Mouse (Mus musculus) liver, embryonic 15.5 days (tissue): Measurements from ENCODE around the gene Pdpk1. TPM values are rescaled to one million over a fixed set of nuclear protein-coding genes. Genes with fewer than 3 reads are reported as not detected.

Experiments used
- ATAC-seq: fragments of 200-750 bp; cut with Nextera tagmentation; 2 replicates; pipeline ENCODE4 v1.8.0; 2017; ENCODE audit warnings: moderate number of reproducible peaks, mild to moderate bottlenecking, moderate library complexity; ENCODE audit not compliant: insufficient read depth
- H3K27ac ChIP-seq: fragments of 300-500 bp; sonication (generic); replicated peaks from 2 replicates; pipeline ENCODE4 v1.5.1; 2015; ENCODE audit warnings: mild to moderate bottlenecking, inconsistent platforms
- H3K27me3 ChIP-seq: fragments of 300-500 bp; sonication (generic); 2 replicates; pipeline ENCODE4 v1.6.1; 2015; ENCODE audit warnings: mild to moderate bottlenecking, inconsistent platforms
- H3K36me3 ChIP-seq: fragments of 300-500 bp; sonication (generic); replicated peaks from 2 replicates; pipeline ENCODE4 v1.6.1; 2015; ENCODE audit warnings: moderate library complexity, mild to moderate bottlenecking, inconsistent platforms
- H3K4me1 ChIP-seq: fragments of 300-500 bp; sonication (generic); replicated peaks from 2 replicates; pipeline ENCODE4 v1.6.1; 2015; ENCODE audit warnings: inconsistent platforms
- H3K4me2 ChIP-seq: fragments of 300-500 bp; sonication (generic); 2 replicates; pipeline ENCODE4 v1.6.1; 2015; ENCODE audit warnings: moderate library complexity, mild to moderate bottlenecking, inconsistent platforms
- H3K4me3 ChIP-seq: fragments of 300-500 bp; sonication (generic); replicated peaks from 2 replicates; pipeline ENCODE4 v1.5.1; 2015; ENCODE audit warnings: mild to moderate bottlenecking, inconsistent platforms
- H3K9ac ChIP-seq: fragments of 300-500 bp; sonication (generic); 2 replicates; pipeline ENCODE4 v1.6.1; 2015; ENCODE audit warnings: moderate library complexity, mild to moderate bottlenecking, inconsistent platforms
- H3K9me3 ChIP-seq: fragments of 300-500 bp; sonication (generic); replicated peaks from 2 replicates; pipeline ENCODE4 v1.6.1; 2016; ENCODE audit warnings: inconsistent platforms
- WGBS: fragments of 180-500 bp; shearing (Covaris S2); methylation state at CpG from one replicate; pipeline ENCODE4 v1.1.7; 2015; ENCODE audit warnings: mixed read lengths; ENCODE audit not compliant: insufficient replicate concordance; 5-methylcytosine and 5-hydroxymethylcytosine counted together
- polyA plus RNA-seq: library from polyadenylated mRNA; unstranded; fragments of >200 nt; fragmentation: Nextera tagmentation; extraction: Ambion mirVana; gene quantifications from 2 replicates; pipeline ENCODE4 v1.2.1, GENCODE M21; 2015

Pdpk1 gene
- polyA plus RNA-seq, 1 experiment from 2014 or later = 25.2 TPM

- peak overlapping the region; percentile 78 for H3K9ac ChIP-seq
- WGBS = 3% methylated on average over 17 of the region's 17 CpGs
- peaks cover 61% of the 10 kb centered on the region for H3K4me1 ChIP-seq
- no peak for ATAC-seq
- peaks cover 28% of the 10 kb centered on the region for H3K36me3 ChIP-seq
- H3K27me3 ChIP-seq = no peaks in the 10 kb centered on the region
- H3K4me2 ChIP-seq = peak overlapping the region; percentile 97
- peak overlapping the region; percentile 94 for H3K27ac ChIP-seq
- H3K4me3 ChIP-seq = peak overlapping the region; percentile 66
- no peaks in the 10 kb centered on the region for H3K9me3 ChIP-seq
Measured at GRCm38 (mm10) chr17:24162584-24163175, 12.0 kb upstream of the Pdpk1 start.

- no peak overlapping the region for H3K4me2 ChIP-seq
- ATAC-seq = no peak
- peak overlapping the region; percentile 15; the same call in 1 of the 2 replicates for H3K9ac ChIP-seq
- no peak overlapping the region for H3K4me3 ChIP-seq
- H3K36me3 ChIP-seq = peaks cover 27% of the 10 kb centered on the region
- H3K9me3 ChIP-seq = no peaks in the 10 kb centered on the region
- no peak overlapping the region for H3K27ac ChIP-seq
- 76% methylated on average over 5 of the region's 5 CpGs for WGBS
- H3K27me3 ChIP-seq = no peaks in the 10 kb centered on the region
- peaks cover 49% of the 10 kb centered on the region for H3K4me1 ChIP-seq
Measured at GRCm38 (mm10) chr17:24161466-24161865, 10.7 kb upstream of the Pdpk1 start.

- Histone ChIP-seq H3K4me1 (peaks cover 54% of the 10 kb centered on the region), H3K4me3 (no peak overlapping the region), H3K36me3 (peaks cover 12% of the 10 kb centered on the region; the same call in 1 of the 2 replicates), H3K9ac (no peak overlapping the region), H3K9me3 (no peaks in the 10 kb centered on the region), H3K4me2 (no peak overlapping the region), H3K27me3 (no peaks in the 10 kb centered on the region), H3K27ac (no peak overlapping the region)
- no peak for ATAC-seq
- WGBS = 84% methylated on average over 4 of the region's 4 CpGs
Measured at GRCm38 (mm10) chr17:24157526-24157925, 6.8 kb upstream of the Pdpk1 start.

- H3K4me3 ChIP-seq = no peak overlapping the region
- peaks cover 54% of the 10 kb centered on the region for H3K4me1 ChIP-seq
- no peak overlapping the region for H3K27ac ChIP-seq
- H3K27me3 ChIP-seq = no peaks in the 10 kb centered on the region
- peaks cover 12% of the 10 kb centered on the region; the same call in 1 of the 2 replicates for H3K36me3 ChIP-seq
- H3K4me2 ChIP-seq = no peak overlapping the region
- ATAC-seq = no peak
- 81% methylated on average over 6 of the region's 6 CpGs for WGBS
- no peak overlapping the region for H3K9ac ChIP-seq
- H3K9me3 ChIP-seq = no peaks in the 10 kb centered on the region
Measured at GRCm38 (mm10) chr17:24157121-24157520, 6.4 kb upstream of the Pdpk1 start.

DNA sequence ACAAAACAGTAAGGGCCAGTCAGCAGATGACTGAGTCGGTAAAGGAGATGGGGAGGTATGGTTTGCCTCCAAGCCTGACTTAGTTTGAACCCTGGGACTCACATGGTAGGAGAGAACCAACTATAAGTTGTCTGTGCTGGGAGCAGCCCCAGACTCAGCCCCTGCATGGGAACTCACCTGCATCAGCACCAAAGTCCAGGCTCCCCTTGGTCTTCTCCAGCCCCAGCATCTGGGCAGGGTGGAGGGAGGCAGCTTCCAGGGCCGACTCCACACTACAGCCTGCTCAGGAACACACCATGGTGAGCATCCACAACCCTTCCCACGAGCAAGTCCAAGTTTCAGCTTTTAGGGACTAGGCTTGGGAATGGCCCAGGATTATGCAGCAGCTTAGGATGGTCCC is 5.7 kb upstream of the Pdpk1 start:
- no peak for ATAC-seq
- peaks cover 54% of the 10 kb centered on the region for H3K4me1 ChIP-seq
- no peak overlapping the region for H3K9ac ChIP-seq
- no peak overlapping the region for H3K4me3 ChIP-seq
- no peaks in the 10 kb centered on the region for H3K9me3 ChIP-seq
- no peak overlapping the region for H3K27ac ChIP-seq
- no peaks in the 10 kb centered on the region for H3K27me3 ChIP-seq
- 77% methylated on average over 3 of the region's 3 CpGs for WGBS
- H3K4me2 ChIP-seq = no peak overlapping the region
- H3K36me3 ChIP-seq = peaks cover 12% of the 10 kb centered on the region; the same call in 1 of the 2 replicates

DNA sequence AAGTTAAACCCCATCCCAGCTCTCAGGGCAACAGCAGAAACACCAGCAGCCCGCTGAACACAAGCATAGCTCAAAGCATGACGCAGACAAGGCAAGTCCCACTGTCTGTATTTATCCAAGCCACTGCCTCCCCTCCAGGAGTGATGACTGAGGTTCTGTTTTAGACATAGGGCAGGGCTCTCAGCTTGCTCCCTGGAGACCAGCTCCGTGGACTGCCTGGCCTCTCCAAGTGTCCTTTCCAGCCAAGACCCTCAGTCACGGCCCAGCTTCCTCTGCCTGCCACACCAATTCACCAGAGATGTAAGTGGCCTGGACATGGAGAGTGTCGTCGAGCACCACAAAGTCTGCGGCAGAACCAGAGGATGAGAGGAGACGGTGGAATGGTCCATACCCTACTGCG is 5.0 kb upstream of the Pdpk1 start:
- 83% methylated on average over 9 of the region's 9 CpGs for WGBS
- Histone ChIP-seq H3K27me3 (no peaks in the 10 kb centered on the region), H3K9ac (no peak overlapping the region)

GRCm38 (mm10) chr17:24154463-24154862 is 3.7 kb upstream of the Pdpk1 start:
- Histone ChIP-seq H3K36me3 (peaks cover 12% of the 10 kb centered on the region; the same call in 1 of the 2 replicates), H3K27ac (peak overlapping the region; percentile 53)

More for the DNA sequence above, 5.0 kb upstream of the Pdpk1 start:
- H3K9me3 ChIP-seq = no peaks in the 10 kb centered on the region
- no peak overlapping the region for H3K4me3 ChIP-seq
- H3K4me2 ChIP-seq = no peak overlapping the region
- peaks cover 12% of the 10 kb centered on the region; the same call in 1 of the 2 replicates for H3K36me3 ChIP-seq
- peaks cover 55% of the 10 kb centered on the region for H3K4me1 ChIP-seq
- H3K27ac ChIP-seq = no peak overlapping the region
- no peak for ATAC-seq

DNA sequence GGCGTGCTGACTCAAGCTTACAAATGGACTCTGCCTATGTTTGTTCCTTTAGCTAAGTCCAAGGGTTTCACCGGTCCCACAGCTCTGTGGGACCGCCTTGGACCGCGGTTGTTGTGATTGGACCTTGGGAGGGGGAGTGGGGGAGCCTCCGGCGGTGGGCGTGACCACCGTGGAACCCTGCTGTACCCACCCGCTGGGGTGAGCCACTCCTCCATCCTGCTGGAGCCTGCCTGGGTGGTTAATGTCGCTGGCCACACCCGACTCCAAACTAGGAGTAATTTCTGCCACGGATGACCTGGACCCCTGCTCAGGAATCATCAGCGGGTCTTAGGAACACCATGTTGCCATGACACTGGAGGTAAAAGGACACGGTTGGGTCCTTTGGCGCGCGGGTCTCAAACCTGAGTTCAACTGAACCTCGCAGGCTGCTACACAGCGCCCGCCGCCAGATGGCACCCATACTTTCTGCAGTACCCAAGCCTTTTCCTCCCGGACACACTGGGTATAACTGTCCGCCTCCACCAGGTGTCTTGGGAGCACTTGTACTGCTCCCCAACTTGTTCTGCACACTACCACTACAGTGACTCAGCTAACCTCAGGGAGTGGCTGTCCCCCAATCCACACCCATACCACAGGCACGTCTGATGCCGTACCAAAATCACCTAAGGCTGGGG is 1.3 kb upstream of the Pdpk1 start:
- ATAC-seq = peak; percentile 98
- Histone ChIP-seq H3K27me3 (no peaks in the 10 kb centered on the region), H3K27ac (peak overlapping the region; percentile 91), H3K4me2 (peak overlapping the region; percentile 90), H3K36me3 (peaks cover 7% of the 10 kb centered on the region; the same call in 1 of the 2 replicates), H3K9me3 (no peaks in the 10 kb centered on the region), H3K4me1 (peaks cover 45% of the 10 kb centered on the region), H3K4me3 (peak overlapping the region; percentile 56), H3K9ac (peak overlapping the region; percentile 65)
- 1% methylated on average over 26 of the region's 26 CpGs for WGBS

More at GRCm38 (mm10) chr17:24154463-24154862, 3.7 kb upstream of the Pdpk1 start:
- no peak overlapping the region for H3K4me2 ChIP-seq
- no peak overlapping the region; the same call in 1 of the 2 replicates for H3K9ac ChIP-seq
- H3K4me3 ChIP-seq = no peak overlapping the region
- WGBS = 60% methylated on average over 3 of the region's 3 CpGs
- no peaks in the 10 kb centered on the region for H3K9me3 ChIP-seq
- no peak for ATAC-seq
- H3K27me3 ChIP-seq = no peaks in the 10 kb centered on the region
- H3K4me1 ChIP-seq = peaks cover 50% of the 10 kb centered on the region

GRCm38 (mm10) chr17:24151382-24151781 is 658 bp upstream of the Pdpk1 start:
- Histone ChIP-seq H3K4me3 (peak overlapping the region; percentile 56), H3K9ac (peak overlapping the region; percentile 65), H3K27me3 (no peaks in the 10 kb centered on the region), H3K4me1 (peaks cover 45% of the 10 kb centered on the region), H3K36me3 (0 out of 2 replicates have a peak, but pooled peaks cover under 1% of the 10 kb centered on the region), H3K27ac (peak overlapping the region; percentile 91), H3K9me3 (no peaks in the 10 kb centered on the region), H3K4me2 (peak overlapping the region; percentile 90)
- WGBS = 17% methylated on average over 7 of the region's 7 CpGs
- ATAC-seq = no peak

DNA sequence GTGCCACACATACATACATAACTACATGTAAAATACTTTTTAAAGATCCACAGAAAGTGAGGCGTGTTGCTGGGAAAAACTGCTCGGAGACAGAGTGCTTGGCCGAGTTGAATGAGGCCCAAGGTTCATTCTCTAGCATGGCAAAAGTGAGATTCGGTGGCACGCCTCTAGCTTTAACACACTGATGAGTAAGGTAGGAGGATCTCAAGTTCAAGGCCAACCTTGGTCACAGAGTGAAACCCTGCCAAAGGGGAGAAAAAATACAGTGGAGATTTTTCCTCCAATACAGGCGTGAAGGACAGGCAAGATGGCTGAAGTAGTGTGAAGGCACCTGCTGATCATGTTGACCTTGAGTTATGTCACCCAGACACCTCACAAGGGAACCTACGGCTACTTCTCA is 1.3 kb downstream of the Pdpk1 start:
- H3K9ac ChIP-seq = no peak overlapping the region
- no peak overlapping the region for H3K4me2 ChIP-seq
- 75% methylated on average over 7 of the region's 7 CpGs for WGBS
- H3K27me3 ChIP-seq = no peaks in the 10 kb centered on the region
- H3K9me3 ChIP-seq = no peaks in the 10 kb centered on the region
- no peaks in the 10 kb centered on the region for H3K36me3 ChIP-seq
- no peak overlapping the region for H3K4me3 ChIP-seq
- peaks cover 35% of the 10 kb centered on the region for H3K4me1 ChIP-seq
- H3K27ac ChIP-seq = no peak overlapping the region
- ATAC-seq = no peak

DNA sequence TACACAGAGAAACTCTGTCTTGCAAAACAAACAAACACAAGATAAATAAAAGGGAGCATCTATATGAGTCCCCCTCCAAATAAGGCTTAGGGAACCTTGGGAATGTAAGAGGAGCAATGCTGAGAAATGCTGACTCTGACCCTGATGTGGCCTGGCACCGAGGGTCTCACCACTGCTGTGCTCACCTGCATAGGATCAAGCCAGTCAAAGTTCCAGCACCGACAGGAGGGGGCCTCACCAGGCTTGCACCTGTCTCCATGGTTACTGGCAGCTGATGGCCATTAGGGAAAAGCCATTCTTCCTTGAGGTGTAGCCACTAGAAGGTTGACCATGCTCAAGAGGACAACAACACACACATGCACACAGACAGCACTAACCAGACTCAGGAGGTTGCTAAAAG is 7.8 kb downstream of the Pdpk1 start:
- Histone ChIP-seq H3K9ac (no peak overlapping the region), H3K27me3 (no peaks in the 10 kb centered on the region), H3K4me1 (peaks cover 37% of the 10 kb centered on the region), H3K9me3 (no peaks in the 10 kb centered on the region), H3K27ac (no peak overlapping the region), H3K4me3 (0 out of 2 replicates have a peak overlapping the region, but pooled peaks have one; percentile 99), H3K36me3 (0 out of 2 replicates have a peak, but pooled peaks cover 9% of the 10 kb centered on the region), H3K4me2 (peak overlapping the region; percentile 80; the same call in 1 of the 2 replicates)
- no peak for ATAC-seq
- 57% methylated on average over 2 of the region's 2 CpGs for WGBS
